Mouse (Mus musculus) frontal cortex, adult (tissue): ENCODE results near the gene Olfr126.

Source experiments
- ATAC-seq: cut with Nextera tagmentation; 2 replicates; pipeline ENCODE4 v1.9.2; 2017; ENCODE audit warnings: mild to moderate bottlenecking, moderate library complexity, mixed read lengths; ENCODE audit not compliant: low TSS enrichment

The Olfr126 gene

GRCm38 (mm10) chr17:37847183-37847582 lies at the start of gene Olfr126:
Gene Olfr126 (plus strand): TSS chr17:37847483.
- no peak for ATAC-seq

GRCm38 (mm10) chr17:37799588-37799987 lies 47.7 kb upstream of the Olfr126 start, which contains the start of gene Olfr124:
Gene Olfr124 (plus strand): TSS chr17:37799888.
- ATAC-seq, result no peak

GRCm38 (mm10) chr17:37832649-37833048 lies 14.6 kb upstream of the Olfr126 start, which contains the start of gene Olfr125:
Gene Olfr125 (plus strand): TSS chr17:37832949.
- ATAC-seq, result no peak

- ATAC-seq, result no peak
These were observed 16.6 kb downstream of the Olfr126 start for GRCm38 (mm10) chr17:37863901-37864300.

DNA sequence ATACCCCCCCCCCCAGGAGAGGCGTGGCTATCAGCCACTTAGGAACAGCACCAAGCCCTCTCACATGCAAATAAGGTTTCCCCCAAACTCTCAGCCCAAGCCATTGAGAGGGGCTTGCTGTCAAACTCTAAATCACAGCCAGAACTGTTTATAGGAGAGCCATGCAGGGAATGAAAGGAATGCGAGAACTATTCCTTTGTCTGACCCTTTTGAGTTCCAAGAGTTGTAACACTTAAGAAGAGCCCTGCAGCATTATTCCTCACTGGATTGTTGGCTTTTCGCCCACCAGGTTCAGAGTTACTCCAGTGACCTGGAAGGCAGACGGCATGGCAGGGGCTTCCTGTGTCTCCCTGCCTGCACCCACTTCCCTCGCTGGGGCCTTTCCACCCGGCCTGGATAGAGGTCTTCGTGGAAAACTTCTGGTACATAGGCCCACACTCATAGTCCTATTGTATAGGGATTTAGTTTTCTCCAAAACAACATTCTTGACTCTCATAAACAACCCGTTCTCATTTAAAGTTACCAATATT lies 22.5 kb downstream of the Olfr126 start:
- no peak for ATAC-seq

DNA sequence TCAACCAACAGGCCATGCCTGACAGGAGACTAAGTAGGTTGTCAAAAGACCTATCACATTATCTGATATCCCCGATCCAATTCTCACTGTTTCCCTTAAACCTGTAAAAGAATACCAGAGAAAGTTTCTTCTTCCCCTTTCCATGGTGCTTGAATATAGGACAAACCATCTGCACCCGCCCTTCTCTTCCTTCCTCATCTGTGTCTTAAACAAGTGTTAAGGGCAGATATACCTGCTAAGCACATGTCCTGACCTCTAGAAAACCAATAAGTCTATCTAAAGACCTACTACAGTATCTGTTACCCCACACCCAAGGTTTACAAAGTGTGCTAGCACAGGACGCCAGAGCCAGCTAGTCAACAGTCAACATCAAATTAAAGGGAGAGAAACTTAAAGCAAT lies 26.5 kb downstream of the Olfr126 start:
- no peak for ATAC-seq

- ATAC-seq, result no peak
These were observed 52.9 kb downstream of the Olfr126 start, which contains the start of gene Olfr127 for GRCm38 (mm10) chr17:37900137-37900536. Gene Olfr127 (plus strand): TSS chr17:37900437.
